Mouse (Mus musculus) erythroblast, embryonic 14.5 days (primary cell): ENCODE results near the gene Mrpl23.

Source experiments
- GATA1 ChIP-seq: IDR thresholded peaks from 2 replicates; pipeline ENCODE4 v1.6.1; 2012; ENCODE audit warnings: low read length, inconsistent platforms, mixed read lengths
- TAL1 ChIP-seq: IDR thresholded peaks from 3 replicates; pipeline ENCODE4 v1.6.1; 2012; ENCODE audit warnings: low read length, inconsistent platforms, mixed read lengths

GRCm38 (mm10) chr7:142517531-142517930 is 15.0 kb upstream of the Mrpl23 start:
- TF ChIP-seq TAL1 (no peak), GATA1 (no peak)
